Mouse (Mus musculus) embryonic fibroblast, embryonic 13.5 days (primary cell): Measurements from ENCODE around the gene Cdkn2aip. TPM values are rescaled to one million over a fixed set of nuclear protein-coding genes. Genes with fewer than 3 reads are reported as not detected.

Source experiments
- H3K27ac ChIP-seq: 2 replicates; pipeline ENCODE4 v1.5.1; 2012; ENCODE audit warnings: low read length, control low read depth, inconsistent platforms; ENCODE audit not compliant: insufficient read depth
- H3K4me1 ChIP-seq: 2 replicates; pipeline ENCODE4 v1.6.1; 2011; ENCODE audit warnings: low read length; ENCODE audit not compliant: control insufficient read depth, insufficient read depth
- H3K4me3 ChIP-seq: 2 replicates; pipeline ENCODE4 v1.5.1; 2011; ENCODE audit warnings: mild to moderate bottlenecking, control low read depth, low read length; ENCODE audit not compliant: insufficient read depth
- CTCF ChIP-seq: IDR thresholded peaks from 2 replicates; pipeline ENCODE4 v1.5.1; 2011; ENCODE audit warnings: mild to moderate bottlenecking, control low read depth, low read length, moderate library complexity, borderline replicate concordance; ENCODE audit not compliant: insufficient read depth
- POLR2A ChIP-seq: IDR thresholded peaks from 2 replicates; pipeline ENCODE4 v1.6.1; 2011; ENCODE audit warnings: low read depth, mild to moderate bottlenecking, control low read depth, low read length, moderate library complexity
- polyA plus RNA-seq: library from polyadenylated mRNA; stranded (reverse); fragments of >200 nt; gene quantifications from 2 replicates; pipeline ENCODE4 v1.2.4, GENCODE M21; 2011; ENCODE audit warnings: low read depth; ENCODE audit not compliant: missing spikeins, insufficient read length

The Cdkn2aip gene
- polyA plus RNA-seq, 1 experiment, result 9.8 TPM

- no peak overlapping the region for H3K4me3 ChIP-seq
- no peaks in the 10 kb centered on the region for H3K4me1 ChIP-seq
- TF ChIP-seq CTCF (peak; percentile 91), POLR2A (no peak)
- no peak overlapping the region for H3K27ac ChIP-seq
Measured at GRCm38 (mm10) chr8:47743419-47743818, 29.7 kb upstream of the Cdkn2aip start.

- TF ChIP-seq POLR2A, result no peak
- no peak for TF ChIP-seq CTCF
- no peaks in the 10 kb centered on the region for H3K4me1 ChIP-seq
- no peak overlapping the region for H3K27ac ChIP-seq
- no peak overlapping the region for H3K4me3 ChIP-seq
Measured at GRCm38 (mm10) chr8:47742992-47743391, 29.3 kb upstream of the Cdkn2aip start.

GRCm38 (mm10) chr8:47742372-47742771, 28.6 kb upstream of the Cdkn2aip start:
- TF ChIP-seq CTCF, result no peak
- TF ChIP-seq POLR2A, result no peak
- Histone ChIP-seq H3K4me3 (no peak overlapping the region), H3K4me1 (no peaks in the 10 kb centered on the region), H3K27ac (no peak overlapping the region)

- Histone ChIP-seq H3K4me3 (no peak overlapping the region), H3K27ac (no peak overlapping the region), H3K4me1 (no peaks in the 10 kb centered on the region)
- TF ChIP-seq POLR2A, result no peak
- TF ChIP-seq CTCF, result no peak
Measured at GRCm38 (mm10) chr8:47737120-47737519, 23.4 kb upstream of the Cdkn2aip start.

GRCm38 (mm10) chr8:47729324-47729723, 15.6 kb upstream of the Cdkn2aip start:
- H3K4me1 ChIP-seq, result no peaks in the 10 kb centered on the region
- no peak overlapping the region for H3K4me3 ChIP-seq
- no peak for TF ChIP-seq CTCF
- TF ChIP-seq POLR2A, result no peak
- H3K27ac ChIP-seq, result no peak overlapping the region

GRCm38 (mm10) chr8:47726945-47727344, 13.2 kb upstream of the Cdkn2aip start:
- H3K4me3 ChIP-seq, result no peak overlapping the region
- TF ChIP-seq POLR2A (no peak), CTCF (no peak)
- H3K4me1 ChIP-seq, result no peaks in the 10 kb centered on the region
- no peak overlapping the region for H3K27ac ChIP-seq

GRCm38 (mm10) chr8:47721609-47722008, 7.9 kb upstream of the Cdkn2aip start:
- Histone ChIP-seq H3K4me1 (peaks cover 2% of the 10 kb centered on the region), H3K4me3 (no peak overlapping the region), H3K27ac (peak overlapping the region; percentile 99)
- TF ChIP-seq CTCF, result no peak
- 0 out of 2 replicates have a peak, but pooled peaks have one; percentile 29 for TF ChIP-seq POLR2A

- no peak for TF ChIP-seq CTCF
- no peak for TF ChIP-seq POLR2A
- Histone ChIP-seq H3K4me3 (no peak overlapping the region), H3K4me1 (peaks cover 5% of the 10 kb centered on the region), H3K27ac (no peak overlapping the region)
Measured at GRCm38 (mm10) chr8:47718641-47719040, 4.9 kb upstream of the Cdkn2aip start.

- TF ChIP-seq POLR2A (no peak; the same call in 1 of the 2 replicates), CTCF (no peak)
- H3K27ac ChIP-seq, result peak overlapping the region; percentile 65
- 0 out of 2 replicates have a peak, but pooled peaks cover 4% of the 10 kb centered on the region for H3K4me1 ChIP-seq
- peak overlapping the region; percentile 91 for H3K4me3 ChIP-seq
Measured at GRCm38 (mm10) chr8:47713171-47713663, 515 bp downstream of the Cdkn2aip start.

- Histone ChIP-seq H3K4me1 (no peaks in the 10 kb centered on the region), H3K27ac (no peak overlapping the region), H3K4me3 (no peak overlapping the region)
- TF ChIP-seq POLR2A (no peak), CTCF (no peak)
Measured at GRCm38 (mm10) chr8:47708106-47708505, 5.6 kb downstream of the Cdkn2aip start.
